Mouse (Mus musculus): ENCODE measurements around the gene Fbxl16. TPM values are rescaled to one million over a fixed set of nuclear protein-coding genes. Genes with fewer than 3 reads are reported as not detected.

The Fbxl16 gene
- polyA plus RNA-seq, 1 experiment from 2014 or later: 31.7 TPM

GRCm38 (mm10) chr17:25824362-25825142 is 15.7 kb downstream of the Fbxl16 start:
- Histone ChIP-seq H3K9me3 (ENCODE audit: control insufficient read depth, low read length) (no peaks in the 10 kb centered on the region), H3K27ac (no peak overlapping the region), H3K36me3 (replicated peaks; ENCODE audit: control insufficient read depth, insufficient read depth) (peaks cover 33% of the 10 kb centered on the region), H3K4me2 (replicated peaks) (peak overlapping the region; percentile 99), H3K9ac (peak overlapping the region; percentile 82), H3K4me1 (replicated peaks; ENCODE audit: control insufficient read depth, insufficient read depth, low read length) (peaks cover 35% of the 10 kb centered on the region), H3K4me3 (replicated peaks; ENCODE audit: low read length) (peak overlapping the region; percentile 68), H3K27me3 (ENCODE audit: control insufficient read depth, insufficient read depth, low read length) (no peaks in the 10 kb centered on the region)
- 77% methylated on average over 17 of the region's 17 CpGs for WGBS
- DNase-seq (ENCODE audit: low spot score) (no peak), ATAC-seq (ENCODE audit: low FRiP score) (no peak)

GRCm38 (mm10) chr17:25825311-25825710 is 16.4 kb downstream of the Fbxl16 start:
- 88% methylated on average over 6 of the region's 6 CpGs for WGBS

GRCm38 (mm10) chr17:25825984-25826570 is 17.2 kb downstream of the Fbxl16 start:
- DNase-seq (ENCODE audit: low spot score) (no peak), ATAC-seq (ENCODE audit: low FRiP score) (no peak)
- Histone ChIP-seq H3K36me3 (replicated peaks; ENCODE audit: control insufficient read depth, insufficient read depth) (peaks cover 38% of the 10 kb centered on the region), H3K9me3 (ENCODE audit: control insufficient read depth, low read length) (no peaks in the 10 kb centered on the region), H3K9ac (no peak overlapping the region), H3K4me3 (replicated peaks; ENCODE audit: low read length) (no peak overlapping the region), H3K4me2 (replicated peaks) (no peak overlapping the region), H3K27ac (no peak overlapping the region), H3K27me3 (ENCODE audit: control insufficient read depth, insufficient read depth, low read length) (no peaks in the 10 kb centered on the region), H3K4me1 (replicated peaks; ENCODE audit: control insufficient read depth, insufficient read depth, low read length) (peaks cover 49% of the 10 kb centered on the region)
- 96% methylated on average over 27 of the region's 27 CpGs for WGBS

More at GRCm38 (mm10) chr17:25825311-25825710, 16.4 kb downstream of the Fbxl16 start:
- H3K4me3 ChIP-seq (replicated peaks; ENCODE audit: low read length): no peak overlapping the region
- H3K27ac ChIP-seq: no peak overlapping the region
- H3K9ac ChIP-seq: no peak overlapping the region
- H3K4me2 ChIP-seq (replicated peaks): peak overlapping the region; percentile 99; the same call in 1 of the 2 replicates
- no peaks in the 10 kb centered on the region for H3K27me3 ChIP-seq (ENCODE audit: control insufficient read depth, insufficient read depth, low read length)
- DNase-seq (ENCODE audit: low spot score): no peak
- peaks cover 31% of the 10 kb centered on the region for H3K36me3 ChIP-seq (replicated peaks; ENCODE audit: control insufficient read depth, insufficient read depth)
- H3K4me1 ChIP-seq (replicated peaks; ENCODE audit: control insufficient read depth, insufficient read depth, low read length): peaks cover 42% of the 10 kb centered on the region
- no peak for ATAC-seq (ENCODE audit: low FRiP score)
- H3K9me3 ChIP-seq (ENCODE audit: control insufficient read depth, low read length): no peaks in the 10 kb centered on the region

- Histone ChIP-seq H3K4me3 (replicated peaks; ENCODE audit: low read length) (no peak overlapping the region), H3K9ac (no peak overlapping the region), H3K27ac (no peak overlapping the region), H3K27me3 (ENCODE audit: control insufficient read depth, insufficient read depth, low read length) (no peaks in the 10 kb centered on the region), H3K4me2 (replicated peaks) (no peak overlapping the region), H3K9me3 (ENCODE audit: control insufficient read depth, low read length) (no peaks in the 10 kb centered on the region), H3K36me3 (replicated peaks; ENCODE audit: control insufficient read depth, insufficient read depth) (peaks cover 45% of the 10 kb centered on the region), H3K4me1 (replicated peaks; ENCODE audit: control insufficient read depth, insufficient read depth, low read length) (peaks cover 58% of the 10 kb centered on the region)
- ATAC-seq (ENCODE audit: low FRiP score) (no peak), DNase-seq (ENCODE audit: low spot score) (no peak)
- 95% methylated on average over 13 of the region's 13 CpGs for WGBS
Observed at GRCm38 (mm10) chr17:25827011-25827410, 18.1 kb downstream of the Fbxl16 start.

GRCm38 (mm10) chr17:25827546-25828222 is 18.8 kb downstream of the Fbxl16 start:
- peaks cover 45% of the 10 kb centered on the region for H3K36me3 ChIP-seq (replicated peaks; ENCODE audit: control insufficient read depth, insufficient read depth)

GRCm38 (mm10) chr17:25828223-25828594 is 19.3 kb downstream of the Fbxl16 start:
- Histone ChIP-seq H3K9me3 (ENCODE audit: control insufficient read depth, low read length) (no peaks in the 10 kb centered on the region), H3K4me2 (replicated peaks) (peak overlapping the region; percentile 95), H3K27ac (peak overlapping the region; percentile 92; the same call in 1 of the 2 replicates), H3K27me3 (ENCODE audit: control insufficient read depth, insufficient read depth, low read length) (no peaks in the 10 kb centered on the region), H3K4me3 (replicated peaks; ENCODE audit: low read length) (peak overlapping the region; percentile 62), H3K4me1 (replicated peaks; ENCODE audit: control insufficient read depth, insufficient read depth, low read length) (peaks cover 61% of the 10 kb centered on the region), H3K9ac (peak overlapping the region; percentile 90), H3K36me3 (replicated peaks; ENCODE audit: control insufficient read depth, insufficient read depth) (peaks cover 45% of the 10 kb centered on the region)
- DNase-seq (ENCODE audit: low spot score) (no peak), ATAC-seq (ENCODE audit: low FRiP score) (no peak)
- WGBS: 84% methylated on average over 8 of the region's 8 CpGs

More at GRCm38 (mm10) chr17:25827546-25828222, 18.8 kb downstream of the Fbxl16 start:
- Histone ChIP-seq H3K4me1 (replicated peaks; ENCODE audit: control insufficient read depth, insufficient read depth, low read length) (peaks cover 61% of the 10 kb centered on the region), H3K27ac (no peak overlapping the region), H3K4me2 (replicated peaks) (no peak overlapping the region), H3K4me3 (replicated peaks; ENCODE audit: low read length) (no peak overlapping the region), H3K9ac (0 out of 2 replicates have a peak overlapping the region, but pooled peaks have one; percentile 90), H3K9me3 (ENCODE audit: control insufficient read depth, low read length) (no peaks in the 10 kb centered on the region), H3K27me3 (ENCODE audit: control insufficient read depth, insufficient read depth, low read length) (no peaks in the 10 kb centered on the region)
- no peak for DNase-seq (ENCODE audit: low spot score)
- 91% methylated on average over 22 of the region's 22 CpGs for whole genome bisulfite sequencing
- no peak for ATAC-seq (ENCODE audit: low FRiP score)

GRCm38 (mm10) chr17:25828712-25829557 is 20.1 kb downstream of the Fbxl16 start, which contains the start of gene Jmjd8:
TSS of gene Jmjd8 (plus strand) at chr17:25828867.
- Histone ChIP-seq H3K27ac (peak within 1 kb of the TSS; percentile 92), H3K27me3 (ENCODE audit: control insufficient read depth, insufficient read depth, low read length) (no peaks in the 10 kb centered on the region), H3K9ac (peak within 1 kb of the TSS; percentile 90), H3K9me3 (ENCODE audit: control insufficient read depth, low read length) (no peaks in the 10 kb centered on the region), H3K4me1 (replicated peaks; ENCODE audit: control insufficient read depth, insufficient read depth, low read length) (peaks cover 65% of the 10 kb centered on the region), H3K4me3 (replicated peaks; ENCODE audit: low read length) (peak within 1 kb of the TSS; percentile 62), H3K36me3 (replicated peaks; ENCODE audit: control insufficient read depth, insufficient read depth) (peaks cover 45% of the 10 kb centered on the region), H3K4me2 (replicated peaks) (peak within 1 kb of the TSS; percentile 95)
- peak; percentile 84 for DNase-seq (ENCODE audit: low spot score)
- under 1% methylated on average over 32 of the region's 32 CpGs for WGBS
- ATAC-seq (ENCODE audit: low FRiP score): peak; percentile 58

- H3K4me3 ChIP-seq (replicated peaks; ENCODE audit: low read length): peak overlapping the region; percentile 62
- peaks cover 45% of the 10 kb centered on the region for H3K36me3 ChIP-seq (replicated peaks; ENCODE audit: control insufficient read depth, insufficient read depth)
- peak overlapping the region; percentile 90 for H3K9ac ChIP-seq
- no peak for ATAC-seq (ENCODE audit: low FRiP score)
- no peak for DNase-seq (ENCODE audit: low spot score)
- peak overlapping the region; percentile 92 for H3K27ac ChIP-seq
- no peaks in the 10 kb centered on the region for H3K27me3 ChIP-seq (ENCODE audit: control insufficient read depth, insufficient read depth, low read length)
- no peaks in the 10 kb centered on the region for H3K9me3 ChIP-seq (ENCODE audit: control insufficient read depth, low read length)
- peak overlapping the region; percentile 95 for H3K4me2 ChIP-seq (replicated peaks)
- 44% methylated on average over 8 of the region's 8 CpGs for WGBS
- peaks cover 65% of the 10 kb centered on the region for H3K4me1 ChIP-seq (replicated peaks; ENCODE audit: control insufficient read depth, insufficient read depth, low read length)
Observed at GRCm38 (mm10) chr17:25829558-25830017, 20.7 kb downstream of the Fbxl16 start.
